Mouse (Mus musculus): ENCODE results near the gene Cc2d1a. TPM values are rescaled to one million over a fixed set of nuclear protein-coding genes. Genes with fewer than 3 reads are reported as not detected.

Cc2d1a gene
- polyA plus RNA-seq, 1 experiment = 25.2 TPM

- Histone ChIP-seq H3K36me3 (ENCODE audit: control insufficient read depth, insufficient read depth) (peaks cover 9% of the 10 kb centered on the region), H3K79me3 (ENCODE audit: low read depth) (peaks cover 13% of the 10 kb centered on the region), H3K4me3 (ENCODE audit: insufficient read depth, poor library complexity, severe bottlenecking) (no peak overlapping the region), H3K79me2 (ENCODE audit: control insufficient read depth, insufficient read depth) (peaks cover 29% of the 10 kb centered on the region), H3ac (ENCODE audit: control insufficient read depth, insufficient read length, low read depth) (no peak overlapping the region), H3K27me3 (ENCODE audit: control insufficient read depth, insufficient read depth, insufficient read length) (no peaks in the 10 kb centered on the region)
- TF ChIP-seq CEBPB (IDR thresholded peaks at IDR 0.05; ENCODE audit: low read depth) = no peak
- TF ChIP-seq FOSL1 (IDR thresholded peaks at IDR 0.05; ENCODE audit: insufficient read depth, low read length, poor library complexity, severe bottlenecking) = no peak
- no peak for TF ChIP-seq USF1 (IDR thresholded peaks at IDR 0.05; ENCODE audit: low read depth)
- TF ChIP-seq MYOG (IDR thresholded peaks at IDR 0.05; ENCODE audit: control insufficient read depth, extremely low read depth, insufficient read length) = no peak
- TF ChIP-seq MYOD1 (IDR thresholded peaks at IDR 0.05; ENCODE audit: control insufficient read depth, insufficient read length, low read depth) = no peak
- TF ChIP-seq MAX (IDR thresholded peaks at IDR 0.05) = no peak
- no peak for TF ChIP-seq CTCF (IDR thresholded peaks at IDR 0.05; ENCODE audit: control insufficient read depth, insufficient read depth, insufficient read length)
Observed at GRCm38 (mm10) chr8:84106216-84107040, 41.3 kb downstream of the Cc2d1a start.

DNA sequence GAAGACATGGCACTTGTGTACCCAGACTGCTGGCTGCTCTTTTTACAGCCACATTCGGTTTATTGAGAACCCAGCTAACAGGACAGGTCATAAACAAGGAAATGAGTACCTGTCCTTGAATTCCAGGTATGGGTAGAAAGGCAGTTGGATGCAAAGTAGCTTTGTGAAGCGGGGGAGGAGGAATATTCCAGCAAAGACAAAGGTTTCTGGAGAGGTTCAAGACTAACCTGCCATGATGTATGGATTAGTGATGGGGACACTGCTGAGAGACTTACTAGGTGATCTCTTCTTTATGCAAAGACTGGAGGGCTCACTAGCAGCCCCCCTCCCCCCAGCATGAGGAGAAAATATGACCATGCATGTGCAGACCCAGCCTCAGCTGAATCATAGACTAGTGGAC, 42.1 kb downstream of the Cc2d1a start:
- H3ac ChIP-seq (ENCODE audit: control insufficient read depth, insufficient read length, low read depth) = no peak overlapping the region
- peaks cover 13% of the 10 kb centered on the region for H3K36me3 ChIP-seq (ENCODE audit: control insufficient read depth, insufficient read depth)
- H3K27me3 ChIP-seq (ENCODE audit: control insufficient read depth, insufficient read depth, insufficient read length) = no peaks in the 10 kb centered on the region
- no peak overlapping the region for H3K4me3 ChIP-seq (ENCODE audit: insufficient read depth, poor library complexity, severe bottlenecking)
- H3K79me2 ChIP-seq (ENCODE audit: control insufficient read depth, insufficient read depth) = peaks cover 31% of the 10 kb centered on the region
- peaks cover 13% of the 10 kb centered on the region for H3K79me3 ChIP-seq (ENCODE audit: low read depth)
- TF ChIP-seq MYOD1 (IDR thresholded peaks at IDR 0.05; ENCODE audit: control insufficient read depth, insufficient read length, low read depth) (no peak), CTCF (IDR thresholded peaks at IDR 0.05; ENCODE audit: control insufficient read depth, insufficient read depth, insufficient read length) (no peak), MAX (IDR thresholded peaks at IDR 0.05) (no peak), USF1 (IDR thresholded peaks at IDR 0.05; ENCODE audit: low read depth) (no peak), MYOG (IDR thresholded peaks at IDR 0.05; ENCODE audit: control insufficient read depth, extremely low read depth, insufficient read length) (no peak), CEBPB (IDR thresholded peaks at IDR 0.05; ENCODE audit: low read depth) (no peak), FOSL1 (IDR thresholded peaks at IDR 0.05; ENCODE audit: insufficient read depth, low read length, poor library complexity, severe bottlenecking) (no peak)

GRCm38 (mm10) chr8:84104697-84105609, 42.8 kb downstream of the Cc2d1a start, which contains the start of gene Dcaf15:
Dcaf15 (minus strand) TSS chr8:84104768.
- H3K79me2 ChIP-seq (ENCODE audit: control insufficient read depth, insufficient read depth) = peaks cover 35% of the 10 kb centered on the region
- TF ChIP-seq MYOD1 (IDR thresholded peaks at IDR 0.05; ENCODE audit: control insufficient read depth, insufficient read length, low read depth) (no peak), FOSL1 (IDR thresholded peaks at IDR 0.05; ENCODE audit: insufficient read depth, low read length, poor library complexity, severe bottlenecking) (no peak), CTCF (IDR thresholded peaks at IDR 0.05; ENCODE audit: control insufficient read depth, insufficient read depth, insufficient read length) (no peak), MYOG (IDR thresholded peaks at IDR 0.05; ENCODE audit: control insufficient read depth, extremely low read depth, insufficient read length) (no peak), USF1 (IDR thresholded peaks at IDR 0.05; ENCODE audit: low read depth) (no peak), CEBPB (IDR thresholded peaks at IDR 0.05; ENCODE audit: low read depth) (no peak), MAX (IDR thresholded peaks at IDR 0.05) (no peak)
- peak within 1 kb of the TSS; percentile 49 for H3K4me3 ChIP-seq (ENCODE audit: insufficient read depth, poor library complexity, severe bottlenecking)
- H3ac ChIP-seq (ENCODE audit: control insufficient read depth, insufficient read length, low read depth) = peak within 1 kb of the TSS; percentile 96
- no peaks in the 10 kb centered on the region for H3K27me3 ChIP-seq (ENCODE audit: control insufficient read depth, insufficient read depth, insufficient read length)
- H3K79me3 ChIP-seq (ENCODE audit: low read depth) = peaks cover 16% of the 10 kb centered on the region
- peaks cover 14% of the 10 kb centered on the region for H3K36me3 ChIP-seq (ENCODE audit: control insufficient read depth, insufficient read depth)

DNA sequence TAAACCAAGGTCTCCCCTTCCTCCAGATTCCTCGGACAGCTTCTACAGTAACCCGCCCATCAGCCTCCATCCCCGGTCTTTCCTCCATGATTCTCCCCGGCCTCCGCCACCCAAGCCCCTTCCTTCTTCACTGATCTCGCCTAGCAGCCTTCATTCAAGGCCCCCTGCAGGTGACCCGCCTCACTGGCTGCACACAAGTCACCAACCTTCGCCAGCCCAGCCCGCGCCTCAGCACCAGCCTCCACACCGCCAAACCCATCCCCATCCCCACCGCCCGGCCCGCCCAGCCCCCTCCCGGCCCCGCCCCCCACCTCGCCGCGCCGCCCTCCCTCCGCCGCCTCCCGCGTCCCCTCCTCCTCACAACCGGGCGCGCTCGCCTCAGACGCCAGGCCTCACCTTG, 43.5 kb downstream of the Cc2d1a start:
- Histone ChIP-seq H3K27me3 (ENCODE audit: control insufficient read depth, insufficient read depth, insufficient read length) (no peaks in the 10 kb centered on the region), H3ac (ENCODE audit: control insufficient read depth, insufficient read length, low read depth) (peak overlapping the region; percentile 96), H3K79me2 (ENCODE audit: control insufficient read depth, insufficient read depth) (peaks cover 41% of the 10 kb centered on the region), H3K79me3 (ENCODE audit: low read depth) (peaks cover 17% of the 10 kb centered on the region), H3K36me3 (ENCODE audit: control insufficient read depth, insufficient read depth) (peaks cover 20% of the 10 kb centered on the region), H3K4me3 (ENCODE audit: insufficient read depth, poor library complexity, severe bottlenecking) (peak overlapping the region; percentile 49)
- TF ChIP-seq USF1 (IDR thresholded peaks at IDR 0.05; ENCODE audit: low read depth) = no peak
- no peak for TF ChIP-seq FOSL1 (IDR thresholded peaks at IDR 0.05; ENCODE audit: insufficient read depth, low read length, poor library complexity, severe bottlenecking)
- no peak for TF ChIP-seq MYOD1 (IDR thresholded peaks at IDR 0.05; ENCODE audit: control insufficient read depth, insufficient read length, low read depth)
- TF ChIP-seq MAX (IDR thresholded peaks at IDR 0.05) = no peak
- TF ChIP-seq CTCF (IDR thresholded peaks at IDR 0.05; ENCODE audit: control insufficient read depth, insufficient read depth, insufficient read length) = no peak
- no peak for TF ChIP-seq MYOG (IDR thresholded peaks at IDR 0.05; ENCODE audit: control insufficient read depth, extremely low read depth, insufficient read length)
- TF ChIP-seq CEBPB (IDR thresholded peaks at IDR 0.05; ENCODE audit: low read depth) = no peak

- peak overlapping the region; percentile 78 for H3ac ChIP-seq (ENCODE audit: control insufficient read depth, insufficient read length, low read depth)
- H3K79me2 ChIP-seq (ENCODE audit: control insufficient read depth, insufficient read depth) = peaks cover 41% of the 10 kb centered on the region
- TF ChIP-seq FOSL1 (IDR thresholded peaks at IDR 0.05; ENCODE audit: insufficient read depth, low read length, poor library complexity, severe bottlenecking) = no peak
- no peak for TF ChIP-seq MAX (IDR thresholded peaks at IDR 0.05)
- no peak for TF ChIP-seq MYOD1 (IDR thresholded peaks at IDR 0.05; ENCODE audit: control insufficient read depth, insufficient read length, low read depth)
- no peak for TF ChIP-seq CTCF (IDR thresholded peaks at IDR 0.05; ENCODE audit: control insufficient read depth, insufficient read depth, insufficient read length)
- no peak for TF ChIP-seq USF1 (IDR thresholded peaks at IDR 0.05; ENCODE audit: low read depth)
- no peak for TF ChIP-seq MYOG (IDR thresholded peaks at IDR 0.05; ENCODE audit: control insufficient read depth, extremely low read depth, insufficient read length)
- no peak for TF ChIP-seq CEBPB (IDR thresholded peaks at IDR 0.05; ENCODE audit: low read depth)
- peak overlapping the region; percentile 49 for H3K4me3 ChIP-seq (ENCODE audit: insufficient read depth, poor library complexity, severe bottlenecking)
- peaks cover 17% of the 10 kb centered on the region for H3K79me3 ChIP-seq (ENCODE audit: low read depth)
- no peaks in the 10 kb centered on the region for H3K27me3 ChIP-seq (ENCODE audit: control insufficient read depth, insufficient read depth, insufficient read length)
- peaks cover 20% of the 10 kb centered on the region for H3K36me3 ChIP-seq (ENCODE audit: control insufficient read depth, insufficient read depth)
Observed at GRCm38 (mm10) chr8:84103601-84104000, 44.1 kb downstream of the Cc2d1a start.
